Mouse (Mus musculus): ENCODE measurements around the gene Dnph1. TPM values are rescaled to one million over a fixed set of nuclear protein-coding genes. Genes with fewer than 3 reads are reported as not detected.

Dnph1 gene
- total RNA-seq, 2 experiments from 2014 or later: 3.7 to 4.0 TPM

Other genes with a start within 250 kb of the Dnph1 start
- gene Polr1c, start 248.7 kb upstream of the Dnph1 start, total RNA-seq (2021): 10 to 100 TPM; 23.8 to 26.9 TPM
- 10 to 100 TPM; 69.3 to 75.1 TPM for gene Yipf3, start 248.6 kb upstream of the Dnph1 start, total RNA-seq (2021)
- gene Lrrc73, start 243.2 kb upstream of the Dnph1 start, total RNA-seq (2021): under 1 TPM; 0.38 to 0.40 TPM
- gene Tjap1, start 213.7 kb upstream of the Dnph1 start, total RNA-seq (2021): 10 to 100 TPM; 54.0 to 56.3 TPM
- 1 to 10 TPM in 1 of 2 experiments, under 1 TPM in 1; 0.57 to 1.0 TPM for gene Dlk2, start 199.3 kb upstream of the Dnph1 start, total RNA-seq (2021)
- gene Abcc10, start 168.4 kb upstream of the Dnph1 start, total RNA-seq (2021): 1 to 10 TPM; 5.4 to 6.1 TPM
- 10 to 100 TPM; 22.5 to 25.3 TPM for gene Zfp318, start 113.0 kb upstream of the Dnph1 start, total RNA-seq (2021)
- under 1 TPM in 1 of 2 experiments, not detected in 1; 0.26 TPM for gene Crip3, start 67.8 kb upstream of the Dnph1 start, total RNA-seq (2021)
- gene Slc22a7, start 58.3 kb upstream of the Dnph1 start, total RNA-seq (2021): not detected
- gene Ttbk1, start 9.0 kb upstream of the Dnph1 start, total RNA-seq (2021): under 1 TPM; 0.40 to 0.48 TPM
- 10 to 100 TPM; 13.8 to 18.8 TPM for gene Cul9, start 49.7 kb downstream of the Dnph1 start, total RNA-seq (2021)
- 100 to 1,000 TPM; 129 to 134 TPM for gene Srf, start 59.5 kb downstream of the Dnph1 start, total RNA-seq (2021)
- gene Ptk7, start 132.8 kb downstream of the Dnph1 start, total RNA-seq (2021): 10 to 100 TPM; 19.5 to 22.3 TPM
- gene Klc4, start 149.3 kb downstream of the Dnph1 start, total RNA-seq (2021): 10 to 100 TPM; 23.8 to 28.2 TPM
- 100 to 1,000 TPM; 117 to 122 TPM for gene Mrpl2, start 149.5 kb downstream of the Dnph1 start, total RNA-seq (2021)
- gene Cul7, start 153.6 kb downstream of the Dnph1 start, total RNA-seq (2021): 10 to 100 TPM; 56.1 to 62.2 TPM
- gene Rrp36, start 177.6 kb downstream of the Dnph1 start, total RNA-seq (2021): 10 to 100 TPM; 12.9 to 19.0 TPM
- 10 to 100 TPM; 62.3 to 67.2 TPM for gene Mea1, start 182.1 kb downstream of the Dnph1 start, total RNA-seq (2021)
- gene Klhdc3, start 184.2 kb downstream of the Dnph1 start, total RNA-seq (2021): 100 to 1,000 TPM; 152 to 160 TPM
- 10 to 100 TPM; 36.5 to 38.5 TPM for gene Ppp2r5d, start 208.4 kb downstream of the Dnph1 start, total RNA-seq (2021)
- gene Pex6, start 214.8 kb downstream of the Dnph1 start, total RNA-seq (2021): 10 to 100 TPM; 18.9 to 19.9 TPM
- under 1 TPM; 0.32 to 0.93 TPM for gene Gnmt, start 232.5 kb downstream of the Dnph1 start, total RNA-seq (2021)